ENCODE assay signal across 9 mouse cellular contexts in genomic region chr12:26071610-26072009, GRCm38 (mm10).
DNase-seq lines count a peak whose midpoint lies in the region; ATAC-seq and TF ChIP-seq lines count a peak whose summit lies in the region.
"Had no signal": no experiment of that assay in that cellular context is flagged by ENCODE, and none has a peak within 500 bp of the region (broad histone marks: within the 10 kb centered on the region; RNA-seq: fewer than 3 reads in every experiment).

No protein-coding gene starts in this region.

- TF ChIP-seq CTCF in brain, embryonic 14.5 days (IDR thresholded peaks at IDR 0.05; ENCODE audit: borderline replicate concordance, extremely low read depth, insufficient read depth, insufficient read length), result peak; percentile 74; the same call in 1 of the 2 replicates
- peak; percentile 21; the same call in 1 of the 2 replicates for TF ChIP-seq CTCF in embryonic fibroblast, embryonic 13.5 days (IDR thresholded peaks at IDR 0.05; ENCODE audit: borderline replicate concordance, insufficient read depth, low read length)

- no peak for ATAC-seq in heart, embryonic 11.5 days (replicated peaks; ENCODE audit: insufficient number of reproducible peaks, low FRiP score, low TSS enrichment)
- ATAC-seq in hindbrain, embryonic 11.5 days (ENCODE audit: low FRiP score), result no peak
- ATAC-seq in midbrain, embryonic 15.5 days (replicated peaks), result 0 out of 2 replicates have a peak, but pooled peaks have one; percentile 57

- no peak overlapping the region for H3K4me3 ChIP-seq in heart, embryonic 11.5 days (ENCODE audit: low read depth, low read length)
- no peak overlapping the region for H3K4me3 ChIP-seq in embryonic fibroblast, embryonic 13.5 days (ENCODE audit: insufficient read depth, low read length)
- no peak overlapping the region for H3K4me3 ChIP-seq in hindbrain, embryonic 11.5 days (ENCODE audit: low read depth, low read length)
- no peak overlapping the region for H3K4me3 ChIP-seq in midbrain, embryonic 15.5 days
- H3K4me3 ChIP-seq: megakaryocyte, embryonic 14.5 days had no signal

- no peaks in the 10 kb centered on the region for H3K9me3 ChIP-seq in heart, embryonic 11.5 days (replicated peaks; ENCODE audit: control insufficient read depth, low read length)
- no peaks in the 10 kb centered on the region for H3K9me3 ChIP-seq in hindbrain, embryonic 11.5 days (ENCODE audit: control insufficient read depth, low read length)
- no peaks in the 10 kb centered on the region for H3K9me3 ChIP-seq in midbrain, embryonic 15.5 days
- H3K9me3 ChIP-seq: megakaryocyte, embryonic 14.5 days had no signal

- no peak overlapping the region for H3K9ac ChIP-seq in heart, embryonic 11.5 days (ENCODE audit: low read depth, low read length)
- H3K9ac ChIP-seq in hindbrain, embryonic 11.5 days (ENCODE audit: low read depth, low read length), result no peak overlapping the region
- H3K9ac ChIP-seq in midbrain, embryonic 15.5 days, result no peak overlapping the region

- H3K36me3 ChIP-seq in heart, embryonic 11.5 days (ENCODE audit: control insufficient read depth, insufficient read depth, low read length), result no peaks in the 10 kb centered on the region
- no peaks in the 10 kb centered on the region for H3K36me3 ChIP-seq in hindbrain, embryonic 11.5 days (ENCODE audit: control insufficient read depth, insufficient read depth, low read length)
- no peaks in the 10 kb centered on the region for H3K36me3 ChIP-seq in midbrain, embryonic 15.5 days (replicated peaks)
- no peaks in the 10 kb centered on the region for H3K36me3 ChIP-seq in splenic B cell, adult 2 months (ENCODE audit: control insufficient read depth, insufficient read depth, low read length, poor library complexity, severe bottlenecking)

- H3K4me1 ChIP-seq in heart, embryonic 11.5 days (ENCODE audit: control insufficient read depth, insufficient read depth, low read length), result 0 out of 2 replicates have a peak, but pooled peaks cover 5% of the 10 kb centered on the region
- H3K4me1 ChIP-seq in embryonic fibroblast, embryonic 13.5 days (ENCODE audit: control insufficient read depth, insufficient read depth, low read length), result no peaks in the 10 kb centered on the region
- H3K4me1 ChIP-seq in hindbrain, embryonic 11.5 days (replicated peaks; ENCODE audit: control insufficient read depth, insufficient read depth, low read length), result peaks cover 5% of the 10 kb centered on the region; the same call in 1 of the 2 replicates
- H3K4me1 ChIP-seq in midbrain, embryonic 15.5 days, result peaks cover 20% of the 10 kb centered on the region

- no peaks in the 10 kb centered on the region; the same call in 1 of the 2 replicates for H3K27me3 ChIP-seq in heart, embryonic 11.5 days (ENCODE audit: control insufficient read depth, insufficient read depth, low read length)
- H3K27me3 ChIP-seq in hindbrain, embryonic 11.5 days (ENCODE audit: control insufficient read depth, insufficient read depth, low read length), result no peaks in the 10 kb centered on the region; the same call in 1 of the 2 replicates
- H3K27me3 ChIP-seq in midbrain, embryonic 15.5 days (replicated peaks), result no peaks in the 10 kb centered on the region
- no peaks in the 10 kb centered on the region for H3K27me3 ChIP-seq in splenic B cell, adult 2 months (ENCODE audit: control insufficient read depth, insufficient read depth, low read length, poor library complexity, severe bottlenecking)

- no peak overlapping the region for H3K27ac ChIP-seq in heart, embryonic 11.5 days (ENCODE audit: low read depth, low read length)
- no peak overlapping the region for H3K27ac ChIP-seq in embryonic fibroblast, embryonic 13.5 days (ENCODE audit: insufficient read depth, low read length)
- no peak overlapping the region for H3K27ac ChIP-seq in hindbrain, embryonic 11.5 days (ENCODE audit: low read depth, low read length)
- no peak overlapping the region for H3K27ac ChIP-seq in midbrain, embryonic 15.5 days

- intact Hi-C loops in left cerebral cortex, postnatal 25 days (cut with DNase I), result loop anchor here (1.0 to 10.0 kb wide), 3 partner anchors 207 to 1047 kb away; no protein-coding TSS in a partner anchor

- 11% methylated on average over 3 of the region's 3 CpGs for WGBS in heart, embryonic 11.5 days (ENCODE audit: insufficient replicate concordance)
- 14% methylated on average over 3 of the region's 3 CpGs for WGBS in hindbrain, embryonic 11.5 days
- 8% methylated on average over 3 of the region's 3 CpGs for WGBS in midbrain, embryonic 15.5 days

- no peak overlapping the region; the same call in 1 of the 2 replicates for H3K4me2 ChIP-seq in heart, embryonic 11.5 days
- H3K4me2 ChIP-seq in hindbrain, embryonic 11.5 days (replicated peaks; ENCODE audit: low read depth, low read length), result no peak overlapping the region
- no peak overlapping the region for H3K4me2 ChIP-seq in midbrain, embryonic 15.5 days

- peak; percentile 82 for DNase-seq in heart, adult 11 months
- DNase-seq in brain, embryonic 14.5 days (ENCODE audit: low read depth), result peak; percentile 87
- peak; percentile 81 for DNase-seq in hindbrain, embryonic 11.5 days (ENCODE audit: low spot score)
- peak; percentile 67 to 82 for DNase-seq in left cerebral cortex, postnatal 25 days (ENCODE audit: low spot score in 2 of 2)
- peak; percentile 85 for DNase-seq in splenic B cell, adult 2 months (ENCODE audit: low read depth, low spot score)

- TF ChIP-seq POLR2A in brain, embryonic 14.5 days (IDR thresholded peaks at IDR 0.05; ENCODE audit: borderline replicate concordance, extremely low read depth, insufficient read depth, insufficient read length, poor library complexity, severe bottlenecking), result no peak
- no peak for TF ChIP-seq POLR2A in embryonic fibroblast, embryonic 13.5 days (IDR thresholded peaks at IDR 0.05; ENCODE audit: low read depth, low read length)
